Mouse (Mus musculus) hindbrain, postnatal 0 days (tissue): ENCODE data around the gene Rcor2. TPM values are rescaled to one million over a fixed set of nuclear protein-coding genes. Genes with fewer than 3 reads are reported as not detected.

Experiments
- ATAC-seq: fragments of 200-750 bp; cut with Nextera tagmentation; 2 replicates; pipeline ENCODE4 v1.8.0; 2017; ENCODE audit warnings: mild to moderate bottlenecking, moderate TSS enrichment, moderate library complexity
- DNase-seq: peaks from one replicate; pipeline ENCODE4 v3.0.0-alpha.2; 2015; ENCODE audit warnings: low spot score
- H3K27ac ChIP-seq: fragments of 300-500 bp; sonication (generic); 2 replicates; pipeline ENCODE4 v1.5.1; 2014; ENCODE audit warnings: mild to moderate bottlenecking
- H3K27me3 ChIP-seq: fragments of 300-500 bp; sonication (generic); 2 replicates; pipeline ENCODE4 v1.6.1; 2014; ENCODE audit warnings: low read length, mixed read lengths; ENCODE audit not compliant: insufficient read depth
- H3K36me3 ChIP-seq: fragments of 300-500 bp; sonication (generic); 2 replicates; pipeline ENCODE4 v1.6.1; 2014; ENCODE audit warnings: low read length, mixed read lengths; ENCODE audit not compliant: insufficient read depth
- H3K4me1 ChIP-seq: fragments of 300-500 bp; sonication (generic); 2 replicates; pipeline ENCODE4 v1.6.1; 2014; ENCODE audit warnings: antibody characterized with exemption, low read length, mixed read lengths; ENCODE audit not compliant: insufficient read depth
- H3K4me2 ChIP-seq: fragments of 300-500 bp; sonication (generic); 2 replicates; pipeline ENCODE4 v1.6.1; 2014; ENCODE audit warnings: low read depth, mild to moderate bottlenecking, low read length, moderate library complexity, mixed read lengths
- H3K4me3 ChIP-seq: fragments of 300-500 bp; sonication (generic); 2 replicates; pipeline ENCODE4 v1.5.1; 2014; ENCODE audit warnings: low read length
- H3K9ac ChIP-seq: fragments of 300-500 bp; sonication (generic); replicated peaks from 2 replicates; pipeline ENCODE4 v1.6.1; 2014; ENCODE audit warnings: mild to moderate bottlenecking, low read length, moderate library complexity, mixed read lengths
- H3K9me3 ChIP-seq: fragments of 300-500 bp; sonication (generic); 2 replicates; pipeline ENCODE4 v1.6.1; 2016; ENCODE audit warnings: low read length, mixed read lengths
- CTCF ChIP-seq: IDR thresholded peaks from 2 replicates; pipeline ENCODE4 v1.5.1; 2016; ENCODE audit warnings: antibody characterized with exemption, control low read depth, low read depth
- WGBS: fragments of 180-500 bp; shearing (Covaris S2); extraction: QIAGEN DNeasy Blood & Tissue Kit; methylation state at CpG from one replicate; pipeline ENCODE4 v1.1.7; 2014; 5-methylcytosine and 5-hydroxymethylcytosine counted together
- polyA plus RNA-seq: library from polyadenylated mRNA; unstranded; fragments of >200 nt; fragmentation: Nextera tagmentation; extraction: Ambion mirVana; gene quantifications from 2 replicates; pipeline ENCODE4 v1.2.1, GENCODE M21; 2015
- total RNA-seq: library from RNA; depleted of rRNA; stranded (reverse); fragments of >200 nt; gene quantifications from 2 replicates; pipeline ENCODE4 v1.2.3, GENCODE M21; 2014

Gene Rcor2
- total and polyA plus RNA-seq, 2 experiments from 2014 or later, result 16.6 to 73.2 TPM

DNA sequence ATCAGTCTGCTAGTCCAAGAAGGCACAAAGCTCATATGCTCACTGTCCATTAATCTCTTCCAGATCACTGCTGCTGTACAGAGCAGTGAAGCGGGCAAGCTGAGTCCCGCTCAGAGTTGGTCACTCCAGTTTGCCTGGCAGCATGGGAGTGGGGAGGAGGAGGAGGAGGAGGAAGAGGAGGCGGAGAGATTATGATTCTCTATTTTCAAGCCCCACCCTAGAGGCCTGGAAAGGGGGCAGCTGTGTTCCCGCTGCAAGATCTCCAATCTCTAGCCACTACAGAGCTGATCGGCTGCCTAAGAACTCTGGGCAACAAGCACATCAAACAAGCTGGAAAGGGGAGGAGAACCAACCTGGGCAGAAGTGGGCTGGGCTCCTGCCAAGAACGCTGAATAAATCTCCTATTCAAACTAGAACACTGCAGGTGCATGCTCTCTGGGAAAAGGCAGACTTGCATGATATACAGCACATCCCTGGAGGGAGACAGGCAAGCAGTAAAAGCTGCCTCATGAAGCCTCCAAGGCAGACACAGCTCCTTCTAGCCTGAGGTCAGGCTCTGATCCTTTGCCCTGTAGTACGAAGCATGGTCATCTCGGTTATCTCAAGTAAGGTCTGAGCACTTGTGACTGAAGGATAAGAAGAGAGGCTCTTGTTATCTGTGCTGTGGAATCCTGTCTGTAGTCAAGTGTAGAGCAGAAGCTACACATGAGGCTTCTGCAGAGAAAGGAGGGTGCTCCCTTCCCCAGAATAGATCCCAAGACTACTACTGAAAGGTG, 41.1 kb downstream of the Rcor2 start:
- Histone ChIP-seq H3K4me3 (no peak overlapping the region), H3K4me1 (peaks cover 43% of the 10 kb centered on the region), H3K9me3 (no peaks in the 10 kb centered on the region), H3K9ac (no peak overlapping the region), H3K27me3 (no peaks in the 10 kb centered on the region), H3K27ac (peak overlapping the region; percentile 56), H3K4me2 (no peak overlapping the region), H3K36me3 (no peaks in the 10 kb centered on the region)
- ATAC-seq, result peak; percentile 50
- no peak for TF ChIP-seq CTCF
- 42% methylated on average over 8 of the region's 8 CpGs for WGBS
- peak; percentile 32 for DNase-seq

- H3K9ac ChIP-seq, result no peak overlapping the region
- no peak overlapping the region for H3K4me2 ChIP-seq
- no peaks in the 10 kb centered on the region for H3K36me3 ChIP-seq
- no peak overlapping the region for H3K4me3 ChIP-seq
- no peaks in the 10 kb centered on the region for H3K27me3 ChIP-seq
- DNase-seq (no peak), ATAC-seq (no peak)
- no peaks in the 10 kb centered on the region for H3K9me3 ChIP-seq
- WGBS, result 78% methylated on average over 2 of the region's 2 CpGs
- peak overlapping the region; percentile 70; the same call in 1 of the 2 replicates for H3K27ac ChIP-seq
- no peak for TF ChIP-seq CTCF
- H3K4me1 ChIP-seq, result peaks cover 43% of the 10 kb centered on the region
Measured at GRCm38 (mm10) chr19:7309738-7310330, 42.7 kb downstream of the Rcor2 start.

- ATAC-seq, result peak; percentile 55
- Histone ChIP-seq H3K27ac (peak overlapping the region; percentile 70), H3K4me1 (peaks cover 43% of the 10 kb centered on the region), H3K9me3 (no peaks in the 10 kb centered on the region), H3K4me2 (no peak overlapping the region), H3K36me3 (no peaks in the 10 kb centered on the region), H3K9ac (no peak overlapping the region), H3K4me3 (no peak overlapping the region), H3K27me3 (no peaks in the 10 kb centered on the region)
- DNase-seq, result peak; percentile 15
- TF ChIP-seq CTCF, result peak; percentile 20; the same call in 1 of the 2 replicates
- WGBS, result 24% methylated on average over 5 of the region's 5 CpGs
Measured at GRCm38 (mm10) chr19:7310704-7311103, 43.6 kb downstream of the Rcor2 start.

DNA sequence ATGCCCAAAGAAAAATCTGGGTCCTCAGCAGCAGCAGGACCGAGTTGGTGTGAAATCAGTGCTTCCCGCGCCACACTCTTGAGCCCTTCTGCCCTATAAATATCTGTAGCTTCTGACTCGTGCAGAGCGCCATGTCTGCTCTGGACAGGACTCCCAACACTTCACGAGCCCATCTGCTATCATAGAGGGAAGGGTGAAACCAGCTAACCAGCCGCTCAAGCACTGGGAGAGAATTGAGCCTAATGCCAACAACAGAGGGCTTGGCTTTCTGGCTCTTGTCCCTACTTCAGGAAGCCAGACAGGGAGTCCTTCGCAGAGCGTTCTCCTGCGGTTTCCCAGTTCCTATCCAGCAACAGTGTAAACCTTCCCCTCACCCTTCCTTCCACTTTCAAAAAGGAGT, 44.2 kb downstream of the Rcor2 start:
- H3K9me3 ChIP-seq, result no peaks in the 10 kb centered on the region
- H3K36me3 ChIP-seq, result no peaks in the 10 kb centered on the region
- peaks cover 45% of the 10 kb centered on the region for H3K4me1 ChIP-seq
- 29% methylated on average over 10 of the region's 10 CpGs for WGBS
- no peak for TF ChIP-seq CTCF
- DNase-seq (peak; percentile 47), ATAC-seq (no peak)
- H3K4me3 ChIP-seq, result no peak overlapping the region
- no peaks in the 10 kb centered on the region for H3K27me3 ChIP-seq
- peak overlapping the region; percentile 70 for H3K27ac ChIP-seq
- 0 out of 2 replicates have a peak overlapping the region, but pooled peaks have one; percentile 5 for H3K4me2 ChIP-seq
- no peak overlapping the region for H3K9ac ChIP-seq

GRCm38 (mm10) chr19:7313660-7314059, 46.5 kb downstream of the Rcor2 start:
- H3K4me3 ChIP-seq, result no peak overlapping the region
- DNase-seq (no peak), ATAC-seq (no peak)
- no peaks in the 10 kb centered on the region for H3K9me3 ChIP-seq
- WGBS, result 79% methylated on average over 2 of the region's 2 CpGs
- H3K27me3 ChIP-seq, result no peaks in the 10 kb centered on the region
- H3K4me2 ChIP-seq, result no peak overlapping the region
- H3K36me3 ChIP-seq, result no peaks in the 10 kb centered on the region
- TF ChIP-seq CTCF, result no peak
- peaks cover 36% of the 10 kb centered on the region for H3K4me1 ChIP-seq
- H3K9ac ChIP-seq, result no peak overlapping the region
- no peak overlapping the region for H3K27ac ChIP-seq

DNA sequence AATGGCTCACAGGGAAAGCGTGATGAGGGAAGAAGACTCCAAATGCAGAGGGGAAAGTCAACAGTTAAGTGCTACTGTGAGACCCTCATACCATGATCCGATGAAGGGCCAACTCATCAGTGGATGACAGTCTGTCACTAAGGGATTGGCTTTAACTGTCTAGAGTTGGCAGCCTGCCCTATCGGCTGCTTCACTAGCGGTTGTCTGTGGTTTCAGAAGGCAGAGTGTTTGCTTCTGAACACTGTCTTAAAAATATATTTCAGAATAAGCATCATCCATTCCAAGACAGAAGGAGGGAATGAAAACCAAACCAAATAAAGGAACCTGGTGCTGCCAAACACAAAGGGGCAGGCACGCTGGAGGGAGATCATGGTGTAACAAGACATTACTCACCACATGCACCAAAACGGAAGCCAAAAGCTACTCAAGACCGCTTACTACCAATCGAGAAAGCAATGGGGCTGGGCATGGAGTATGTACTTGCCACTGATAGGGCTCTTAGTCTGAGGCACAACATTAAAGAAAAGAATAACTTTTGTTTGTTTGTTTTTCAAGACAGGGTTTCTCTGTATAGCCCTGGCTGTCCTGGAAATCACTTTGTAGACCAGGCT, 48.0 kb downstream of the Rcor2 start:
- Histone ChIP-seq H3K27ac (peak overlapping the region; percentile 29; the same call in 1 of the 2 replicates), H3K9me3 (no peaks in the 10 kb centered on the region), H3K4me2 (no peak overlapping the region), H3K9ac (no peak overlapping the region), H3K36me3 (no peaks in the 10 kb centered on the region), H3K4me3 (no peak overlapping the region), H3K4me1 (peaks cover 24% of the 10 kb centered on the region), H3K27me3 (no peaks in the 10 kb centered on the region)
- 55% methylated on average over 8 of the region's 8 CpGs for WGBS
- ATAC-seq (no peak), DNase-seq (peak; percentile 65)
- no peak for TF ChIP-seq CTCF
